Mouse (Mus musculus): ENCODE results near the gene Lcor.

The Lcor gene

GRCm38 (mm10) chr19:41476530-41477249 lies 5.7 kb upstream of the Lcor start:
- DNase-seq = no peak

GRCm38 (mm10) chr19:41481030-41481886 lies 1.2 kb upstream of the Lcor start:
- DNase-seq = peak; percentile 52

GRCm38 (mm10) chr19:41481887-41482189 lies 599 bp upstream of the Lcor start:
- DNase-seq = no peak

GRCm38 (mm10) chr19:41482909-41483444 lies 540 bp downstream of the Lcor start:
- DNase-seq = peak; percentile 87

GRCm38 (mm10) chr19:41483445-41484040 lies 1.1 kb downstream of the Lcor start:
- DNase-seq = no peak

- DNase-seq = no peak
Observed at GRCm38 (mm10) chr19:41484361-41484760, 1.9 kb downstream of the Lcor start.

- DNase-seq = no peak
Observed at GRCm38 (mm10) chr19:41495382-41496032, 13.1 kb downstream of the Lcor start.

- no peak for DNase-seq
Observed at GRCm38 (mm10) chr19:41496058-41496457, 13.6 kb downstream of the Lcor start.

GRCm38 (mm10) chr19:41507872-41508271 lies 25.4 kb downstream of the Lcor start:
- no peak for DNase-seq

GRCm38 (mm10) chr19:41514836-41515235 lies 32.4 kb downstream of the Lcor start:
- DNase-seq = no peak

- DNase-seq = no peak
Observed at GRCm38 (mm10) chr19:41515549-41515948, 33.1 kb downstream of the Lcor start.

GRCm38 (mm10) chr19:41517006-41517405 lies 34.6 kb downstream of the Lcor start:
- no peak for DNase-seq

- no peak for DNase-seq
Observed at GRCm38 (mm10) chr19:41519121-41519520, 36.7 kb downstream of the Lcor start.

- DNase-seq = no peak
Observed at GRCm38 (mm10) chr19:41522246-41522645, 39.8 kb downstream of the Lcor start.

GRCm38 (mm10) chr19:41523798-41524563 lies 41.5 kb downstream of the Lcor start:
- DNase-seq = no peak

GRCm38 (mm10) chr19:41529169-41529568 lies 46.7 kb downstream of the Lcor start:
- DNase-seq = no peak

GRCm38 (mm10) chr19:41534021-41534420 lies 51.6 kb downstream of the Lcor start:
- DNase-seq = no peak

GRCm38 (mm10) chr19:41556981-41557380 lies 74.5 kb downstream of the Lcor start:
- DNase-seq = no peak

GRCm38 (mm10) chr19:41557491-41557890 lies 75.1 kb downstream of the Lcor start:
- DNase-seq = no peak

- DNase-seq = no peak
Observed at GRCm38 (mm10) chr19:41558891-41559486, 76.6 kb downstream of the Lcor start.

GRCm38 (mm10) chr19:41560856-41561255 lies 78.4 kb downstream of the Lcor start:
- no peak for DNase-seq

- DNase-seq = no peak
Observed at GRCm38 (mm10) chr19:41568791-41569190, 86.4 kb downstream of the Lcor start.

All from thymus, postnatal 4 days (tissue).